Mouse (Mus musculus) hindbrain, embryonic 10.5 days (tissue): ENCODE results near the gene 9530068E07Rik. TPM values are rescaled to one million over a fixed set of nuclear protein-coding genes. Genes with fewer than 3 reads are reported as not detected.
"Not testable (repeated sequence)": the region's sequence is repeated elsewhere in the genome, so short reads cannot be mapped to it uniquely, and the experiment has no call there.

ENCODE experiments used
- DNase-seq: peaks from one replicate; pipeline ENCODE4 v3.0.0-alpha.2; 2017; ENCODE audit warnings: low spot score
- H3K27ac ChIP-seq: fragments of 300-500 bp; sonication (generic); 2 replicates; pipeline ENCODE4 v1.5.1; 2016; ENCODE audit warnings: mild to moderate bottlenecking, moderate library complexity
- H3K27me3 ChIP-seq: fragments of 300-500 bp; sonication (generic); 2 replicates; pipeline ENCODE4 v1.6.1; 2016; ENCODE audit warnings: mild to moderate bottlenecking; ENCODE audit not compliant: poor library complexity, insufficient read depth, severe bottlenecking
- H3K36me3 ChIP-seq: fragments of 300-500 bp; sonication (generic); 2 replicates; pipeline ENCODE4 v1.6.1; 2016; ENCODE audit warnings: mild to moderate bottlenecking, moderate library complexity
- H3K4me1 ChIP-seq: fragments of 300-500 bp; sonication (generic); replicated peaks from 2 replicates; pipeline ENCODE4 v1.6.1; 2016; ENCODE audit warnings: mild to moderate bottlenecking
- H3K4me3 ChIP-seq: fragments of 300-500 bp; sonication (generic); 2 replicates; pipeline ENCODE4 v1.5.1; 2016; ENCODE audit warnings: mild to moderate bottlenecking, moderate library complexity
- H3K9me3 ChIP-seq: fragments of 300-500 bp; sonication (generic); 2 replicates; pipeline ENCODE4 v1.6.1; 2016; ENCODE audit warnings: mild to moderate bottlenecking, moderate library complexity
- WGBS: fragments of 180-500 bp; shearing (Covaris S2); methylation state at CpG from one replicate; pipeline ENCODE4 v1.1.7; 2016; 5-methylcytosine and 5-hydroxymethylcytosine counted together
- polyA plus RNA-seq: library from polyadenylated mRNA; unstranded; fragments of >200 nt; fragmentation: Nextera tagmentation; extraction: Ambion mirVana; gene quantifications from 2 replicates; pipeline ENCODE4 v1.2.1, GENCODE M21; 2016

9530068E07Rik gene
- 149 and 168 TPM in 2 replicates for polyA plus RNA-seq

DNA sequence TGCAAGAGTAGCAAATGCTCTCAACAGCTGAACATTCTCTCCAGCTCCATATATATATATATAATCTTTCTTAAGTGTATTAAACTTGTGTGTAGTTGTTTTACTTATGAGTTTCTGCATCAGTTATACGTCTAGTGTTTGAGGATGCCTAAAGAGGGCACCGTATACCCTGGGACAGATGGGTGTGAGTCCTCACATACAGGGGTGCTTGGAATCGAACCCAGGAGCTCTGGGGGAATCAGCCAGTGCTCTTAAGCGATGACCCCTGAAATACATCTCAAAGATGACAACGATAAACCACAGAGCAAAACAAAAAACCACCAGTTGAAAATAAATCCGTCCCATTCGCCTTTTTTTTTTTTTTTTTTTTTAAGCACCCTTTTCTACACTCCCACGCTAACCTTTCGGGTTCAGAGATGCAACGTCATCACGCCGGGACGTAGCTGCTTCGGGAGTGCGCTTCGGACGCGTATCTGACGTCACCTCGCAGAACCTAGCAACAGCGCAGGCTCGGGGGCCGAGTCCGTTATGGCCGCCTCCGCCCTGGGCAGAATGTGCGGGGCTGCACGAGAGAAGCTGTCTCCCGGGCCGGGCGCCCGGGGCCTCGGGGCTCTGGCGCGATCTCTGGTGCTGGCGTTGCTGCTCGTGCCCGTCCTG is at the start of gene 9530068E07Rik:
Gene 9530068E07Rik (plus strand): TSS at position 489 of the 657 bp plus-strand sequence.
- 2% methylated on average over 38 of the region's 38 CpGs for WGBS
- Histone ChIP-seq H3K27ac (peak within 1 kb of the TSS; percentile 98), H3K4me3 (peak within 1 kb of the TSS; percentile 84), H3K36me3 (peaks cover 21% of the 10 kb centered on the region), H3K4me1 (peaks cover 22% of the 10 kb centered on the region), H3K27me3 (no peaks in the 10 kb centered on the region), H3K9me3 (no peaks in the 10 kb centered on the region)
- peak; percentile 92 for DNase-seq

DNA sequence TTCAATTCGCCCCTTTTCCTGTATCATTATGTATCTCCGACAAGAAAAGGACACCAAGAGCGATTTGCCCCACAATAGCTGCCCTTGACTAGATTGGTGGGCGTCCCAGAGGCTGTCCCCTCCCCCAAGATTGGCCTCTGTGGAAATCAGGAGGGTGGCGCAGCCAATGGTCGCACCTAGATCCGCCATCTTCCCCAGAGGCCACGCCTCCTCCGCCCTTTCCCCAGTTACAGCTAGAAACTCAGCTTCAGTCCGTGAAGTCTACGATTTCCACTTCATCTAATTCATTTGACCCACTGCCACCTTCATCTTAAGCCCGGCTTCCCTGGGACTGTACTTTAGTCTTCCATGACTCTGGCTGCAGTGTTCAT is 49.6 kb upstream of the 9530068E07Rik start:
- Histone ChIP-seq H3K4me3 (peak overlapping the region; percentile 42), H3K27ac (peak overlapping the region; percentile 62)
- 8% methylated on average over 12 of the region's 12 CpGs for WGBS

DNA sequence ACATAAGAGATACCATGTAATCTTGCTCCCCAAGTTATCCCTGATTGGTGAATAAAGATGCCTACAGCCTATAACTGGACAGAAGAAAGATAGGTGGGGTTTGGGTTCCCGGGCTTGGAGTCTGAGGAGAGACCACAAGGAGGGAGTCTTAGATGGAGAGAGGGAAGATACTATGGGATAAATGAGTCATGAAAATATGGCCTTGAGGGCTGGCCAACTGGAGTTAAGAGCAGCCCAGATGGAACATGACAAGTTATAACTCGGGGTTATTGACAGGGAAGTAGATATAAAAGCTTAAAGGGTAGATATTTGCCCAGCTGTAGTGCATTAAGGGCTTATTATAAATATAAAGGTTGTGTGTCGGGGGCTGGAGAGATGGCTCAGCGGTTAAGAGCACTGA is 48.1 kb upstream of the 9530068E07Rik start:
- Histone ChIP-seq H3K4me1 (peaks cover 31% of the 10 kb centered on the region), H3K36me3 (no peaks in the 10 kb centered on the region), H3K4me3 (no peak overlapping the region), H3K27me3 (no peaks in the 10 kb centered on the region), H3K27ac (no peak overlapping the region), H3K9me3 (no peaks in the 10 kb centered on the region)
- DNase-seq = no peak
- WGBS = 89% methylated on average over 4 of the region's 4 CpGs

More for the DNA sequence above, 49.6 kb upstream of the 9530068E07Rik start:
- Histone ChIP-seq H3K36me3 (no peaks in the 10 kb centered on the region), H3K4me1 (peaks cover 31% of the 10 kb centered on the region), H3K27me3 (no peaks in the 10 kb centered on the region), H3K9me3 (no peaks in the 10 kb centered on the region)
- peak; percentile 69 for DNase-seq

DNA sequence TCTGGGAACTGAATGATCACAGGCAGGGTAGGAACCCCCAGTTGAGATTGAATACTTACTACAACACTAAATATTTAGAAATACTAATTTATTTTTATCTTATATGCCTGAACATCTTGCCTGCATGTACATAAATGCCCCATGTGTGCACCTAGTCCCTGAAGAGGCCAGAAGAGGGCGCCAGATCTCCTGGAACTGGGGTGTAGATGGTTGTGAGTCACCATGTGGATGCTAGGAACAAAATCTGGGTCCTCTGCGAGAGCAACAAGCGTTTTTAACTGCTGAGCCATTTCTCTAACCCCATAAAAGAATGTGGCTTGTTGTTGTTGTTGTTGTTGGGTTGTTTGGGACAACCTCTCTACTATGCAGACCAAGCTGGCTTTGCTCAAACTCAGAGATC is 47.5 kb upstream of the 9530068E07Rik start:
- 63% methylated on average over 3 of the region's 3 CpGs for WGBS
- Histone ChIP-seq H3K36me3 (no peaks in the 10 kb centered on the region), H3K9me3 (no peaks in the 10 kb centered on the region), H3K4me3 (no peak overlapping the region), H3K27ac (no peak overlapping the region), H3K4me1 (peaks cover 31% of the 10 kb centered on the region), H3K27me3 (no peaks in the 10 kb centered on the region)
- no peak for DNase-seq

DNA sequence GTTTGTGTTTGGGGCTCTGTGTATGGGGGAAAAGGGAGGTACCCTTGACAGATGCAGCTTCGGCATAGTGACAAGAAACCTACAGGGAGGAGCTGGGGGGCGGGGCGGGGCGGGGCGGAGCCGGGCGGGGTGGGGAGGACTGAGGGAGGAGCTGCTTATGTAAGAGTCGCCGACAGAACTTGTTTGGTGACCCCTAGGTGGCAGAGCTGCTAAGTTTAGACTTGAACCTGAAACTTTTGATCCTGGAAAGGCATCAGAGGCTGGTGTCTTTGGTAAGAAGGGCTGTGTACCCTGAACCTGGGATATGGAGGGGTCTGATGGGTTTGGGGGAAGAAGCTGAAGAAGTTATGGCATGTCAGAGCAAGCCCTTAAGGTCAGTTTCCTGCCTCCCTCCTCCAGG is 45.3 kb upstream of the 9530068E07Rik start:
- Histone ChIP-seq H3K27me3 (no peaks in the 10 kb centered on the region), H3K9me3 (no peaks in the 10 kb centered on the region), H3K27ac (peak overlapping the region; percentile 59; the same call in 1 of the 2 replicates), H3K4me3 (no peak overlapping the region), H3K36me3 (no peaks in the 10 kb centered on the region), H3K4me1 (peaks cover 23% of the 10 kb centered on the region)
- 0% methylated on average over 9 of the region's 9 CpGs for WGBS
- peak; percentile 58 for DNase-seq

DNA sequence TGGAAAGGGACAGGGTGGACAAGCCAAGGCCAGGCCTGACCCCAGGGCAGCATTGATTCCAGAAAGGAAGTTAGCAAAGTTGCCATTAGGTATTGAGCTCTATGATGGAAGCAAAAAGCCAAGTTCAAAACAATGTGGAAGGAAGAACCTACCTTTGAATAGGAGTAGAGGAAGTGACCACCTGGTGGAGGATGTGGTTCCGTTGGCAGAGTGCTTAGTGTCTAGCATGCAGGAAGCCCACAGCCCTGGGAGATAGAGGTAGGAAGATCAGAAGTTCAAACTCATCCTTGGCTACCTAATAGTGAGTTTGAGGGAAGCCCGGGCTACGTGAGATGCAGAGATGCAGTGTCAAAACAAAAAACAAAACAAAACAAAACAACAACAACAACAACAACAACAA is 44.0 kb upstream of the 9530068E07Rik start:
- WGBS = 92% methylated on average over 3 of the region's 3 CpGs
- H3K27ac ChIP-seq = no peak overlapping the region
- H3K36me3 ChIP-seq = no peaks in the 10 kb centered on the region
- H3K27me3 ChIP-seq = no peaks in the 10 kb centered on the region
- DNase-seq = no peak
- H3K4me1 ChIP-seq = peaks cover 13% of the 10 kb centered on the region
- H3K9me3 ChIP-seq = no peaks in the 10 kb centered on the region
- H3K4me3 ChIP-seq = no peak overlapping the region

DNA sequence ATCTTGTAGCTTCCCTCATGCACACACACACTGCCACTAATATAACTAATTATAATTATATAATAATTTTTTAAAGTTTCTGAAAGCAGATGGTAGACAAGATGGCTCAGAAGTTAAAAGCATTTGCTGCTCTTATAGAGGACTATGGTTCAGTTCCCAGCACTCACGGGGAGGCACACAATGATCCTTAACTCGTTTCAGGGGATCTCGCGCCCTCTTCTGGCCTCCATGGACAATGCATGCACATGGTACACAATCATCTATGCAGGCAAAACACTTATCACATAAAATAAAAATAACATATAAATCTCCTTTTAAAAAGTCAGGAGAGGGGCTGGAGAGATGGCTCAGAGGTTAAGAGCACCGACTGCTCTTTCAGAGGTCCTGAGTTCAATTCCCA is 41.6 kb upstream of the 9530068E07Rik start:
- H3K27ac ChIP-seq = no peak overlapping the region
- H3K36me3 ChIP-seq = no peaks in the 10 kb centered on the region
- H3K9me3 ChIP-seq = no peaks in the 10 kb centered on the region
- H3K27me3 ChIP-seq = no peaks in the 10 kb centered on the region
- DNase-seq = no peak
- WGBS = 82% methylated on average over 5 of the region's 5 CpGs
- H3K4me3 ChIP-seq = no peak overlapping the region
- H3K4me1 ChIP-seq = peaks cover 20% of the 10 kb centered on the region

DNA sequence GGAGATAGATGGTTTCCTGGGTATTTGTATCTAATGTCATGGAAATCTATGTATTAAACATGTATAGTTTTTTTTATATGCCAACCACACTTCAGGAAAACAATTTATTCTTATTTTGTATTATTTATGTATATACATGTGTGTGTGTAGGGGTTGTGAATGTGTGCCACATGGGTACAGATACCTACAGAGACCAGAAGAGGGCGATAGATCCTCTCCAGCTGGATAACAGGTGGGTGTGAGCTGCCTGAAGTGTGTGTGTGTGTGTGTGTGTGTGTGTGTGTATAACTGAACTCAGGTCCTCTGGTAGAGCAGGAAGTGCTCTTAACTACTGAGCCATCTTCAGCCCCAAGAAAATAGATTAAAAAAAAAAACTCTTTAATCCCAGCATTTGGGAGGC is 40.6 kb upstream of the 9530068E07Rik start:
- no peak for DNase-seq
- Histone ChIP-seq H3K36me3 (no peaks in the 10 kb centered on the region), H3K4me1 (peaks cover 27% of the 10 kb centered on the region), H3K27ac (no peak overlapping the region), H3K4me3 (no peak overlapping the region), H3K9me3 (no peaks in the 10 kb centered on the region), H3K27me3 (no peaks in the 10 kb centered on the region)
- 82% methylated on average over 1 of the region's 1 CpGs for WGBS

DNA sequence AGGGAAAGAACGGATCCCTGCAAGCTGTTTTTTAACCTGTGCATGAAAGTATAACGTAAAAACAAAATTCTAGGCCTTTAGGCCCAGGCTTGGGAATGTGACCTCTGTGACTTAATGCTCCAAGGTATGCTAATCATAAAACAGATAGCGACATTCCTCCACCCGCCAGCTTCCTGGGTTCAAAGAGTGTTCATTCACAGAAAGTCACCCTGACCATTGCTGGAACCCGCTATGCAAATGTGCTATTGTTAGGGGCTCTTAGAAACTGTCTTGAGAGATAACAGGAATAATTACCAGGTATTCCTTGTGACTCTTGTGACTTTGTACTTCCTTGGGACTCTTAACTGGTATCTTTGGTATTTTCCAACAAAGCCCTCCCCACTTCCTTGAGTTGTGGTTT is 39.1 kb upstream of the 9530068E07Rik start:
- peaks cover 26% of the 10 kb centered on the region for H3K4me1 ChIP-seq
- not testable (repeated sequence) for H3K27ac ChIP-seq, H3K9me3 ChIP-seq, DNase-seq, H3K27me3 ChIP-seq, H3K36me3 ChIP-seq, H3K4me3 ChIP-seq
- WGBS = 91% methylated on average over 5 of the region's 5 CpGs

DNA sequence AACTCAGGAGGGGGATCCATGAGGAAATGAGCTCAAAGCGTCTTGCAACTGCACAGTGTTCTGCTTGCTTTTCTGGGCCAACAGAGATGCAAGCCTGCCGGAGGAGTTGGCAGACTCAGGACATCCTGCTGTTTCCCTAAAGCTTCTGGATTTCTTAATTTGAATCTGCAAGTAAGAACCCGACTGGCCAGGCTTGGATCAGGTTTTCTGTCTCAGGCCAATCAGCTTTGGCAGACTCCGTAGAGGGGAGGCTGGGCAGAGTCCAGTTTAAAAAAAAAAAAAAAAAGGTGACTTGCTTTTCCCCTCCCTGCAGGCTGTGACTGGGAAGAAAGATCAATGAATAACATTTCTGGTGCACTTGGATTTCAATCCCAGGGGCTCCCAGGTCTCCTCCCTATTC is 37.7 kb upstream of the 9530068E07Rik start:
- Histone ChIP-seq H3K36me3 (no peaks in the 10 kb centered on the region), H3K4me1 (peaks cover 38% of the 10 kb centered on the region), H3K27me3 (no peaks in the 10 kb centered on the region), H3K9me3 (no peaks in the 10 kb centered on the region), H3K4me3 (no peak overlapping the region), H3K27ac (no peak overlapping the region)
- peak; percentile 28 for DNase-seq
- 59% methylated on average over 4 of the region's 4 CpGs for WGBS

DNA sequence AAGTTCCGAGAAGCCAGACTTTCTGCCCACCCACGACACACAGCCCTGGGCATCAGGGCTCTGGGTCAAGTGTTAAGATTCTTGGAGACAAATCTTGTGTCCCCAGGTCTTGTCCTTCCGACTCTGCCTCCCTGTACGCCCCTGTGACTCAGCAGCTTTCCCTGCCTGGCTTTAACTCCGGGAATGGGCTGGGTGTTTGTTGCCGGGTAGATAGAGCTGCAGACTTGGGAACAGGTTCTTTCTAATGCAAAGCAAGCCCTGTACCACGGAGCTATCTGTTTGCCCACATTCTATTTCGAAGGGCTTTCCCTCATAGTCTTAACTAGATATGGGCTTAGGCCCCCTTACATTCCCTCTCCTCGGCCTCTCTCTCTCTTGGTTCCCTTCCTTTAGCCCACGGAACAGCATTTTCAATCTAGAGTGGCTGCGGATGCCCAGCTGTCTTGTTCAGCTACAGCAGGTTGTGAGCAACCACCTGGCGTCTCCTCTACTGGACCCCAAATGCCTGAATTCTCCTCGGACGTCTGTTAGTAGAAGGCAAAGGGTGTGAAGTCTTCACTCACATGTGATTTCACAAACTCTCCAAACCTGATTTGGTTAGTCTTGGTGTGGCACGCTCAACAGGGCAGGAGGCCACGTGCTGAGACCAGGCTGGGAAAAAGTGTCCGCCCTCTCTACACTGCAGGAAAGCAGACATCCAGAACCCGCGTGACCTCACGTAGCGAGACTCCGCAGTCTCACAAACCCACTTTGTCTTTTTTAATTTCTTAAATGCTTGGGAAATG is 36.4 kb upstream of the 9530068E07Rik start:
- Histone ChIP-seq H3K27me3 (no peaks in the 10 kb centered on the region), H3K4me3 (peak overlapping the region; percentile 97), H3K4me1 (peaks cover 51% of the 10 kb centered on the region), H3K9me3 (no peaks in the 10 kb centered on the region), H3K27ac (peak overlapping the region; percentile 97), H3K36me3 (no peaks in the 10 kb centered on the region)
- DNase-seq = peak; percentile 21
- WGBS = 11% methylated on average over 22 of the region's 22 CpGs

DNA sequence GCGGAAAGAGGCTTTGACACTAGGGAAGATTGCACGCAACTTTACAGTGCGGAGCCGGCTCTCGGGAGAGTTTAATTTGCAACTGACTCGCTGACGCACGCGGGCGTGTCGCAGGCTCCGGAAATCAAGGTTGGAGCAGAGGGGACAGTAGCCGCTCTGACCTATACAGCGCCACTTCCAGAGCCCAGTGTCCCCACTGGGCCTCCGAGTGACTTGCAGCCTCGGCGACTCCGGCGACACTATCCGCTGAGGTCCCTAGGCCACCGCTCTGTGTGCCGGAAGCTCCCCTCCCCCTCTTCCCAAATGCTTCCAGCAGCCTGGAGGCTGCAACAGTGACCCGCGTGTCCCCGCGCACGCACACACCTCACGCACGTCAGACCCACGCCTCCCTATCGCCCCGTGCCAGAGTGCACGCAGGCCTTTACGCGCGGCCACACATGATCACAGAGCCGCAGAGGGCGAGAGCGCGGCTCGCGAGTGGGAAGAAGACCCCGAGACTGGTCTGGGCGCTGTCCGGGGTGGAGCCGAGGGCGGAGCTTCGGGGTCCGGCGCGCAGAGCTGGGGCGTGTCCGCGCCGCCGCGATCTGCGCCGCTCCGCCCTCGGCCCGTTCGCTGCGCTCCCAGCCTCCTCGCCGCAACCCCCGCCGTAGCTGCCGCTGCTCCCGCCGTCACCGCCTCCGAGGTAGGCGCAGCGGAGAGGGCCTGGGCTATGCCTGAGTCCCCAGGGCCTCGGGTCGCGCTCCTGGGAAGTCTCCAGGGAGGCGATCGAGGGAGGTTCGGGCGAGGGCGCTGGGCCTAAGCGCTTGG is 35.6 kb upstream of the 9530068E07Rik start, which contains the start of gene Vdac1:
Gene Vdac1 (plus strand): TSS at position 390 of the 807 bp plus-strand sequence.
- peak within 1 kb of the TSS; percentile 97 for H3K4me3 ChIP-seq
- no peaks in the 10 kb centered on the region for H3K9me3 ChIP-seq
- H3K27ac ChIP-seq = peak within 1 kb of the TSS; percentile 97
- peak; percentile 89 for DNase-seq
- no peaks in the 10 kb centered on the region for H3K27me3 ChIP-seq
- H3K4me1 ChIP-seq = peaks cover 56% of the 10 kb centered on the region
- no peaks in the 10 kb centered on the region for H3K36me3 ChIP-seq
- WGBS = under 1% methylated on average over 84 of the region's 84 CpGs
